Mouse (Mus musculus): ENCODE results near the gene Ell2.

DNA sequence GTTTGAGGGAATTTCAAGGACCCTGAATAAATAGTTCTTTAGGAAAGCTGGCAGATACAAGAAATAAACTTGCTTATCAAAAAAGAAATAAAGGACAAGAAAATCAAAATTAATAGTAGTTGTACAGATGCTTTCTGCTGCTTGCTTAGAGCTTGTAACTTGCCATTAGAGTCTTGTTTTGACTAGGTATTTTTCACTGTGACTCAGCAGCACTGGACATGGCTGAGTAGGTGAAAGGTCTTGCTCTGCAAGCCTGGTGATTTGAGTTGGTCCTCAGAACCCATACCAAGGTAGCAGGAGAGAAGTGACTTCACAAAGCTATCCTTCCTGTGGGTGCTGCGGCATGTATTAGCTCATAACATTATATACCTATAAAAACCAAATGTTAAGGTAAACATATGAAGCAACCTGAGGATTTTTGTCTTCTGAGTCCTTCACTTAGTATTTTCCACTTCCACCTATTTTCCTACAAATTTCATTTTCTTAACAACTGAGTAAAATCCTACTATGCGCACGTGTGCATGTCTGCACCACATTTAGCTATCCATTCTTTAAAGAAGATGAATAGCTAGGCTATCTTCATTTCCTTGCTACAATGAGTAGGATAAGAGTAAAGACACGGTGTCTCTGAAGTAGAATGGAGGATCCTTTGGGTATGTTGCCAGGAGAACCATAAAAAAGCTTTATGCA is 54.4 kb downstream of the Ell2 start:
- TF ChIP-seq POLR2A (IDR thresholded peaks at IDR 0.05; ENCODE audit: control insufficient read depth, low read depth, low read length) (no peak), CTCF (IDR thresholded peaks at IDR 0.05; ENCODE audit: control insufficient read depth, insufficient read depth, insufficient replicate concordance, low read depth, low read length) (no peak)
